Mouse (Mus musculus): ENCODE data around the gene Ebf1. TPM values are rescaled to one million over a fixed set of nuclear protein-coding genes. Genes with fewer than 3 reads are reported as not detected.

The Ebf1 gene
- polyA plus RNA-seq, 1 experiment from 2014 or later: 61.7 TPM

- ATAC-seq (ENCODE audit: insufficient number of reproducible peaks, low FRiP score, low TSS enrichment, low read depth) (no peak), DNase-seq (ENCODE audit: low spot score) (no peak)
- H3K9me3 ChIP-seq (ENCODE audit: control insufficient read depth, low read length): no peaks in the 10 kb centered on the region
- WGBS: 7% methylated on average over 3 of the region's 3 CpGs
- peaks cover 16% of the 10 kb centered on the region for H3K4me1 ChIP-seq (ENCODE audit: control insufficient read depth, insufficient read depth, low read length)
- no peaks in the 10 kb centered on the region for H3K27me3 ChIP-seq (ENCODE audit: control insufficient read depth, insufficient read depth, low read length)
- H3K36me3 ChIP-seq (ENCODE audit: control insufficient read depth, insufficient read depth, low read length): no peaks in the 10 kb centered on the region
- H3K27ac ChIP-seq (replicated peaks; ENCODE audit: low read depth, low read length): no peak overlapping the region
- no peak overlapping the region for H3K9ac ChIP-seq (ENCODE audit: low read length)
- no peak overlapping the region for H3K4me3 ChIP-seq (ENCODE audit: low read depth, low read length)
- no peak overlapping the region for H3K4me2 ChIP-seq (ENCODE audit: low read depth, severe bottlenecking)
These were observed 175.7 kb downstream of the Ebf1 start for GRCm38 (mm10) chr11:44792816-44793215.

- ATAC-seq (ENCODE audit: insufficient number of reproducible peaks, low FRiP score, low TSS enrichment, low read depth) (no peak), DNase-seq (ENCODE audit: low spot score) (no peak)
- Histone ChIP-seq H3K4me2 (ENCODE audit: low read depth, severe bottlenecking) (no peak overlapping the region), H3K9ac (ENCODE audit: low read length) (no peak overlapping the region), H3K4me1 (ENCODE audit: control insufficient read depth, insufficient read depth, low read length) (peaks cover 24% of the 10 kb centered on the region), H3K4me3 (ENCODE audit: low read depth, low read length) (no peak overlapping the region), H3K27me3 (ENCODE audit: control insufficient read depth, insufficient read depth, low read length) (no peaks in the 10 kb centered on the region), H3K27ac (replicated peaks; ENCODE audit: low read depth, low read length) (no peak overlapping the region), H3K36me3 (ENCODE audit: control insufficient read depth, insufficient read depth, low read length) (no peaks in the 10 kb centered on the region), H3K9me3 (ENCODE audit: control insufficient read depth, low read length) (no peaks in the 10 kb centered on the region)
- 81% methylated on average over 4 of the region's 4 CpGs for WGBS
These were observed 177.8 kb downstream of the Ebf1 start for GRCm38 (mm10) chr11:44794883-44795282.

- ATAC-seq (ENCODE audit: insufficient number of reproducible peaks, low FRiP score, low TSS enrichment, low read depth): no peak
- Histone ChIP-seq H3K36me3 (ENCODE audit: control insufficient read depth, insufficient read depth, low read length) (no peaks in the 10 kb centered on the region), H3K4me2 (ENCODE audit: low read depth, severe bottlenecking) (no peak overlapping the region), H3K27ac (replicated peaks; ENCODE audit: low read depth, low read length) (no peak overlapping the region), H3K9me3 (ENCODE audit: control insufficient read depth, low read length) (no peaks in the 10 kb centered on the region), H3K9ac (ENCODE audit: low read length) (no peak overlapping the region), H3K4me3 (ENCODE audit: low read depth, low read length) (no peak overlapping the region), H3K27me3 (ENCODE audit: control insufficient read depth, insufficient read depth, low read length) (no peaks in the 10 kb centered on the region), H3K4me1 (ENCODE audit: control insufficient read depth, insufficient read depth, low read length) (peaks cover 30% of the 10 kb centered on the region)
- DNase-seq (ENCODE audit: low spot score): no peak
- WGBS: 71% methylated on average over 3 of the region's 3 CpGs
These were observed 178.7 kb downstream of the Ebf1 start for GRCm38 (mm10) chr11:44795767-44796166.

GRCm38 (mm10) chr11:44798270-44798669 is 181.2 kb downstream of the Ebf1 start:
- peak; percentile 62 for DNase-seq (ENCODE audit: low spot score)
- 9% methylated on average over 3 of the region's 3 CpGs for WGBS
- no peaks in the 10 kb centered on the region for H3K27me3 ChIP-seq (ENCODE audit: control insufficient read depth, insufficient read depth, low read length)
- H3K27ac ChIP-seq (replicated peaks; ENCODE audit: low read depth, low read length): no peak overlapping the region
- no peaks in the 10 kb centered on the region for H3K36me3 ChIP-seq (ENCODE audit: control insufficient read depth, insufficient read depth, low read length)
- peaks cover 28% of the 10 kb centered on the region for H3K4me1 ChIP-seq (ENCODE audit: control insufficient read depth, insufficient read depth, low read length)
- no peak for ATAC-seq (ENCODE audit: insufficient number of reproducible peaks, low FRiP score, low TSS enrichment, low read depth)
- H3K4me3 ChIP-seq (ENCODE audit: low read depth, low read length): no peak overlapping the region
- H3K4me2 ChIP-seq (ENCODE audit: low read depth, severe bottlenecking): no peak overlapping the region
- H3K9me3 ChIP-seq (ENCODE audit: control insufficient read depth, low read length): no peaks in the 10 kb centered on the region
- H3K9ac ChIP-seq (ENCODE audit: low read length): no peak overlapping the region

GRCm38 (mm10) chr11:44804046-44804445 is 186.9 kb downstream of the Ebf1 start:
- DNase-seq (ENCODE audit: low spot score) (no peak), ATAC-seq (ENCODE audit: insufficient number of reproducible peaks, low FRiP score, low TSS enrichment, low read depth) (no peak)
- Histone ChIP-seq H3K27me3 (ENCODE audit: control insufficient read depth, insufficient read depth, low read length) (no peaks in the 10 kb centered on the region), H3K9me3 (ENCODE audit: control insufficient read depth, low read length) (no peaks in the 10 kb centered on the region), H3K4me3 (ENCODE audit: low read depth, low read length) (no peak overlapping the region), H3K27ac (replicated peaks; ENCODE audit: low read depth, low read length) (no peak overlapping the region), H3K4me1 (ENCODE audit: control insufficient read depth, insufficient read depth, low read length) (peaks cover 25% of the 10 kb centered on the region), H3K4me2 (ENCODE audit: low read depth, severe bottlenecking) (no peak overlapping the region), H3K9ac (ENCODE audit: low read length) (no peak overlapping the region), H3K36me3 (ENCODE audit: control insufficient read depth, insufficient read depth, low read length) (no peaks in the 10 kb centered on the region)
- 87% methylated on average over 7 of the region's 7 CpGs for WGBS

- WGBS: 17% methylated on average over 11 of the region's 11 CpGs
- H3K4me1 ChIP-seq (ENCODE audit: control insufficient read depth, insufficient read depth, low read length): peaks cover 7% of the 10 kb centered on the region
- 0 out of 2 replicates have a peak overlapping the region, but pooled peaks have one; percentile 5 for H3K4me2 ChIP-seq (ENCODE audit: low read depth, severe bottlenecking)
- no peak overlapping the region for H3K9ac ChIP-seq (ENCODE audit: low read length)
- H3K9me3 ChIP-seq (ENCODE audit: control insufficient read depth, low read length): no peaks in the 10 kb centered on the region
- no peak overlapping the region for H3K27ac ChIP-seq (replicated peaks; ENCODE audit: low read depth, low read length)
- DNase-seq (ENCODE audit: low spot score): peak; percentile 42
- no peak for ATAC-seq (ENCODE audit: insufficient number of reproducible peaks, low FRiP score, low TSS enrichment, low read depth)
- no peaks in the 10 kb centered on the region for H3K36me3 ChIP-seq (ENCODE audit: control insufficient read depth, insufficient read depth, low read length)
- H3K4me3 ChIP-seq (ENCODE audit: low read depth, low read length): no peak overlapping the region
- no peaks in the 10 kb centered on the region for H3K27me3 ChIP-seq (ENCODE audit: control insufficient read depth, insufficient read depth, low read length)
These were observed 189.5 kb downstream of the Ebf1 start for GRCm38 (mm10) chr11:44806589-44806988.

GRCm38 (mm10) chr11:44808855-44809546 is 191.9 kb downstream of the Ebf1 start:
- no peak overlapping the region for H3K4me3 ChIP-seq (ENCODE audit: low read depth, low read length)
- WGBS: 86% methylated on average over 4 of the region's 4 CpGs
- H3K9ac ChIP-seq (ENCODE audit: low read length): no peak overlapping the region
- no peaks in the 10 kb centered on the region for H3K27me3 ChIP-seq (ENCODE audit: control insufficient read depth, insufficient read depth, low read length)
- H3K9me3 ChIP-seq (ENCODE audit: control insufficient read depth, low read length): no peaks in the 10 kb centered on the region
- H3K27ac ChIP-seq (replicated peaks; ENCODE audit: low read depth, low read length): no peak overlapping the region
- H3K4me1 ChIP-seq (ENCODE audit: control insufficient read depth, insufficient read depth, low read length): peaks cover 6% of the 10 kb centered on the region
- H3K36me3 ChIP-seq (ENCODE audit: control insufficient read depth, insufficient read depth, low read length): no peaks in the 10 kb centered on the region
- DNase-seq (ENCODE audit: low spot score) (no peak), ATAC-seq (ENCODE audit: insufficient number of reproducible peaks, low FRiP score, low TSS enrichment, low read depth) (no peak)
- no peak overlapping the region for H3K4me2 ChIP-seq (ENCODE audit: low read depth, severe bottlenecking)

GRCm38 (mm10) chr11:44811007-44811406 is 193.9 kb downstream of the Ebf1 start:
- Histone ChIP-seq H3K4me1 (ENCODE audit: control insufficient read depth, insufficient read depth, low read length) (peaks cover 6% of the 10 kb centered on the region), H3K27ac (replicated peaks; ENCODE audit: low read depth, low read length) (no peak overlapping the region), H3K27me3 (ENCODE audit: control insufficient read depth, insufficient read depth, low read length) (no peaks in the 10 kb centered on the region), H3K4me3 (ENCODE audit: low read depth, low read length) (no peak overlapping the region), H3K36me3 (ENCODE audit: control insufficient read depth, insufficient read depth, low read length) (no peaks in the 10 kb centered on the region), H3K9me3 (ENCODE audit: control insufficient read depth, low read length) (no peaks in the 10 kb centered on the region), H3K4me2 (ENCODE audit: low read depth, severe bottlenecking) (no peak overlapping the region), H3K9ac (ENCODE audit: low read length) (no peak overlapping the region)
- DNase-seq (ENCODE audit: low spot score) (no peak), ATAC-seq (ENCODE audit: insufficient number of reproducible peaks, low FRiP score, low TSS enrichment, low read depth) (no peak)
- 64% methylated on average over 6 of the region's 6 CpGs for WGBS

Data from limb, embryonic 11.5 days (tissue).